Mouse (Mus musculus) CH12.LX (cell line): ENCODE results near the gene Deup1. TPM values are rescaled to one million over a fixed set of nuclear protein-coding genes. Genes with fewer than 3 reads are reported as not detected.

ENCODE experiments used
- DNase-seq: peaks from one replicate; pipeline ENCODE4 v3.0.0-alpha.2; 2013; ENCODE audit errors: extremely low read depth
- H3K27ac ChIP-seq: 2 replicates; pipeline ENCODE4 v1.5.1; 2012; ENCODE audit warnings: low read depth, mild to moderate bottlenecking, control low read depth, moderate library complexity; ENCODE audit not compliant: insufficient read depth
- H3K27me3 ChIP-seq: replicated peaks from 2 replicates; pipeline ENCODE3; 2012; ENCODE audit warnings: inconsistent platforms
- H3K36me3 ChIP-seq, 2 experiments: replicated peaks in 1 of 2; 2 replicates each; pipeline versions ENCODE3 to v1.6.1; 2012; ENCODE audit warnings: inconsistent platforms in 1 of 2, low read length in 1 of 2, mild to moderate bottlenecking in 1 of 2, mixed read lengths in 1 of 2, moderate library complexity in 1 of 2; ENCODE audit not compliant: control insufficient read depth in 1 of 2, insufficient read depth in 1 of 2
- H3K4me1 ChIP-seq, 2 experiments: 2 replicates each; pipeline ENCODE4 v1.6.1; 2012; ENCODE audit warnings: inconsistent platforms in 1 of 2, moderate library complexity in 1 of 2; ENCODE audit not compliant: insufficient read depth in 2 of 2, control insufficient read depth in 1 of 2
- H3K4me2 ChIP-seq: 2 replicates; pipeline ENCODE4 v1.6.1; 2012; ENCODE audit warnings: low read depth, mild to moderate bottlenecking, control low read depth; ENCODE audit not compliant: poor library complexity, insufficient read depth, severe bottlenecking
- H3K4me3 ChIP-seq, 3 experiments: fragments of 150-350 bp in 1 of 3; sonication (generic) in 1 of 3; replicated peaks in 1 of 3; 2 replicates each; pipeline versions ENCODE3 to v1.5.1; 2011 to 2012; ENCODE audit warnings: low read depth in 2 of 3, low read length in 2 of 3, mild to moderate bottlenecking in 2 of 3, moderate library complexity in 2 of 3, control low read depth in 1 of 3, improper control_type of control experiment in 1 of 3, inconsistent platforms in 1 of 3, mixed read lengths in 1 of 3; ENCODE audit not compliant: poor library complexity in 1 of 3
- H3K79me2 ChIP-seq: replicated peaks from 2 replicates; pipeline ENCODE4 v1.6.1; 2012; ENCODE audit warnings: mild to moderate bottlenecking, moderate library complexity; ENCODE audit not compliant: control insufficient read depth, poor library complexity, insufficient read depth, severe bottlenecking; ENCODE audit errors: extremely low read depth
- H3K9ac ChIP-seq: 2 replicates; pipeline ENCODE4 v1.6.1; 2012; ENCODE audit warnings: low read depth, mild to moderate bottlenecking, control low read depth, moderate library complexity; ENCODE audit not compliant: insufficient read depth
- H3K9me3 ChIP-seq: replicated peaks from 2 replicates; pipeline ENCODE3; 2012; ENCODE audit warnings: low read length, inconsistent platforms, mixed read lengths
- BHLHE40 ChIP-seq: IDR thresholded peaks from 2 replicates; pipeline ENCODE4 v1.6.1; 2011; ENCODE audit warnings: mild to moderate bottlenecking, low read depth, low read length, improper control_type of control experiment
- CHD1 ChIP-seq: IDR thresholded peaks from 2 replicates; pipeline ENCODE4 v1.6.1; 2012; ENCODE audit warnings: low read depth, low read length, improper control_type of control experiment, inconsistent platforms
- E2F4 ChIP-seq: IDR thresholded peaks from 2 replicates; pipeline ENCODE4 v1.6.1; 2011; ENCODE audit warnings: low read depth, low read length, improper control_type of control experiment; ENCODE audit not compliant: insufficient replicate concordance
- ETS1 ChIP-seq: conservative IDR thresholded peaks from 2 replicates; pipeline ENCODE4 v1.6.1; 2012; ENCODE audit warnings: low read depth, mild to moderate bottlenecking, inconsistent platforms, low read length, improper control_type of control experiment, moderate library complexity
- GABPA ChIP-seq: IDR thresholded peaks from 2 replicates; pipeline ENCODE4 v1.6.1; 2012; ENCODE audit warnings: low read depth, low read length, improper control_type of control experiment, inconsistent platforms; ENCODE audit not compliant: insufficient replicate concordance
- HCFC1 ChIP-seq: IDR thresholded peaks from 2 replicates; pipeline ENCODE4 v1.6.1; 2012; ENCODE audit warnings: low read depth, mild to moderate bottlenecking, inconsistent platforms, low read length, improper control_type of control experiment
- KAT2A ChIP-seq: IDR thresholded peaks from 2 replicates; pipeline ENCODE4 v1.6.1; 2012; ENCODE audit warnings: low read length, improper control_type of control experiment, inconsistent platforms; ENCODE audit not compliant: insufficient replicate concordance
- MAFK ChIP-seq: IDR thresholded peaks from 2 replicates; pipeline ENCODE4 v1.6.1; 2011; ENCODE audit warnings: low read length, improper control_type of control experiment; ENCODE audit not compliant: insufficient replicate concordance
- MXI1 ChIP-seq: IDR thresholded peaks from 2 replicates; pipeline ENCODE4 v1.6.1; 2011; ENCODE audit warnings: mild to moderate bottlenecking, low read depth, low read length, improper control_type of control experiment
- NRF1 ChIP-seq: IDR thresholded peaks from 2 replicates; pipeline ENCODE4 v1.6.1; 2014; ENCODE audit warnings: low read depth, mild to moderate bottlenecking, inconsistent platforms, low read length, improper control_type of control experiment, moderate library complexity
- PAX5 ChIP-seq: IDR thresholded peaks from 2 replicates; pipeline ENCODE4 v1.6.1; 2012; ENCODE audit warnings: low read length, inconsistent platforms, mixed read lengths
- RCOR1 ChIP-seq: conservative IDR thresholded peaks from 2 replicates; pipeline ENCODE4 v1.6.1; 2012; ENCODE audit warnings: low read depth, mild to moderate bottlenecking, inconsistent platforms, low read length, improper control_type of control experiment
- SIN3A ChIP-seq: IDR thresholded peaks from 2 replicates; pipeline ENCODE4 v1.6.1; 2012; ENCODE audit warnings: low read length, improper control_type of control experiment, inconsistent platforms
- SMC3 ChIP-seq: IDR thresholded peaks from 2 replicates; pipeline ENCODE4 v1.6.1; 2011; ENCODE audit warnings: low read depth, low read length, improper control_type of control experiment
- TCF12 ChIP-seq: IDR thresholded peaks from 2 replicates; pipeline ENCODE4 v1.6.1; 2014; ENCODE audit warnings: low read depth, mild to moderate bottlenecking, inconsistent platforms, low read length, improper control_type of control experiment
- ZKSCAN1 ChIP-seq: IDR thresholded peaks from 2 replicates; pipeline ENCODE4 v1.6.1; 2012; ENCODE audit warnings: low read depth, inconsistent platforms, low read length, improper control_type of control experiment, borderline replicate concordance
- ZMIZ1 ChIP-seq: IDR thresholded peaks from 2 replicates; pipeline ENCODE4 v1.6.1; 2012; ENCODE audit warnings: low read depth, mild to moderate bottlenecking, inconsistent platforms, low read length, improper control_type of control experiment
- ZNF384 ChIP-seq: IDR thresholded peaks from 2 replicates; pipeline ENCODE4 v1.6.1; 2012; ENCODE audit warnings: low read depth, low read length, improper control_type of control experiment, inconsistent platforms
- dilution Hi-C: fragments of 300-500 bp; cut with MboI; formaldehyde crosslinking; loops from 2 replicates; pipeline ENCODE4 v1.14.3; 2020; ENCODE audit warnings: low sequenced_read_pairs; ENCODE audit not compliant: extremely low pct_unique_long_range_greater_than_20kb, extremely low pct_ligation_motif_present
- in situ Hi-C: fragments of 300-500 bp; cut with MboI; formaldehyde crosslinking; loops from 3 replicates; pipeline ENCODE4 v1.14.3; 2019; ENCODE audit warnings: low sequenced_read_pairs, low pct_ligation_motif_present, low pct_unique_long_range_greater_than_20kb, mixed read lengths
- polyA plus RNA-seq: library from polyadenylated mRNA; unstranded; fragments of >175 nt; gene quantifications from 2 replicates; pipeline ENCODE4 v1.2.1, GENCODE M21; 2012; ENCODE audit warnings: low read depth; ENCODE audit not compliant: insufficient read length
- total RNA-seq, 2 experiments: library from RNA; depleted of rRNA; stranded (reverse); fragments of 300-350 nt in 1 of 2; fragments of >200 nt in 1 of 2; gene quantifications; 2 replicates each; pipeline ENCODE4 v1.2.3; 2012 to 2014

Gene Deup1
- total and polyA plus RNA-seq, 3 experiments: 0.04 to 0.42 (median 0.29) TPM

DNA sequence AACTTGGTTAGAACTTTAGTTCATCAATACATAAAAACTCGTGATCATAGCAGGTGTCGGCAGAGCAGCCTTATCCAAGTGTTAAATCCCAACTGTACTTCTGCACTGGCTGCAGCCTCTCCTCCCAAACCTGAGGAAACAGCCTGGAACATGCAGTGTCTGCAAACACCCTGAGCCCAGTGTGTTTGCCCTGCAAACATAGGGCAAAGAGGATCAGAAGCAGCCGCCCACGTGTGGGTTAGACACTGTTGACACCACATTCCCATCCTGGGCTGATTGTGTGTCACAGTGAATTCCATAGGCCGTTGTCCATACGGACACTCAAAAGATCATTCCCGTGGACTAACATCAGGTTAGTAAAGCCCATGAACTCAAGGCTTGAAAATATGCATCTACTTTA is 65.4 kb downstream of the Deup1 start:
- Histone ChIP-seq H3K9ac (no peak overlapping the region), H3K27me3 (no peaks in the 10 kb centered on the region), H3K4me3 (no peak overlapping the region), H3K36me3 (peaks cover 0 to 18% of the 10 kb centered on the region in 2 experiments), H3K4me2 (no peak overlapping the region)
- in situ Hi-C loops (no loop called here), dilution Hi-C loops (no loop called here)
- no peak for TF ChIP-seq E2F4
- TF ChIP-seq, all 38 proteins: peak for 0
- no peak overlapping the region for H3K27ac ChIP-seq
- peaks cover 2% of the 10 kb centered on the region for H3K9me3 ChIP-seq
- H3K4me1 ChIP-seq: peaks cover 0 to 6% of the 10 kb centered on the region in 2 experiments; a peak in 1 of 4 replicates
- no peak for DNase-seq
- no peaks in the 10 kb centered on the region for H3K79me2 ChIP-seq

- Histone ChIP-seq H3K4me2 (no peak overlapping the region), H3K4me1 (peaks cover 0 to 6% of the 10 kb centered on the region in 2 experiments; a peak in 1 of 4 replicates), H3K9me3 (peaks cover 2% of the 10 kb centered on the region), H3K27ac (no peak overlapping the region), H3K27me3 (no peaks in the 10 kb centered on the region), H3K9ac (no peak overlapping the region), H3K36me3 (peaks cover 0 to 18% of the 10 kb centered on the region in 2 experiments), H3K4me3 (no peak overlapping the region), H3K79me2 (no peaks in the 10 kb centered on the region)
- in situ Hi-C loops: no loop called here
- DNase-seq: no peak
- TF ChIP-seq RCOR1: no peak
- TF ChIP-seq SMC3: no peak
- TF ChIP-seq E2F4: no peak
- no peak for TF ChIP-seq ZKSCAN1
- TF ChIP-seq MXI1: no peak
- no peak for TF ChIP-seq TCF12
- TF ChIP-seq NRF1: no peak
- TF ChIP-seq KAT2A: no peak
- no peak for TF ChIP-seq HCFC1
- TF ChIP-seq PAX5: no peak
- TF ChIP-seq ZMIZ1: no peak
- TF ChIP-seq CHD1: no peak
- no peak for TF ChIP-seq MAFK
- no peak for TF ChIP-seq BHLHE40
- TF ChIP-seq GABPA: no peak
- no peak for TF ChIP-seq ZNF384
- no peak for TF ChIP-seq SIN3A
- TF ChIP-seq ETS1: no peak
- dilution Hi-C loops: no loop called here
These were observed 67.3 kb downstream of the Deup1 start for GRCm38 (mm10) chr9:15560451-15560850.
